Mouse (Mus musculus): ENCODE results near the gene Paqr6. TPM values are rescaled to one million over a fixed set of nuclear protein-coding genes. Genes with fewer than 3 reads are reported as not detected.

Gene Paqr6
- total RNA-seq, 2 experiments from 2014 or later = 14.8 to 16.5 TPM

- DNase-seq (ENCODE audit: low spot score in 2 of 2) = no peak
- no peak for TF ChIP-seq CTCF (conservative IDR thresholded peaks at IDR 0.05)
- peak overlapping the region; percentile 93 for H3K27ac ChIP-seq
- H3K4me3 ChIP-seq = peak overlapping the region; percentile 70
Observed at GRCm38 (mm10) chr3:88410645-88411031, 46.3 kb downstream of the Paqr6 start.

GRCm38 (mm10) chr3:88411681-88412080 lies 47.3 kb downstream of the Paqr6 start:
- TF ChIP-seq CTCF (conservative IDR thresholded peaks at IDR 0.05) = no peak
- no peak overlapping the region for H3K4me3 ChIP-seq
- no peak for DNase-seq (ENCODE audit: low spot score in 2 of 2)
- H3K27ac ChIP-seq = no peak overlapping the region

- no peak overlapping the region for H3K27ac ChIP-seq
Observed at GRCm38 (mm10) chr3:88412636-88413035, 48.3 kb downstream of the Paqr6 start.

GRCm38 (mm10) chr3:88415668-88416067 lies 51.3 kb downstream of the Paqr6 start:
- TF ChIP-seq CTCF (conservative IDR thresholded peaks at IDR 0.05) = no peak
- Histone ChIP-seq H3K27ac (0 out of 2 replicates have a peak overlapping the region, but pooled peaks have one; percentile 10), H3K4me3 (no peak overlapping the region)
- DNase-seq (ENCODE audit: low spot score in 2 of 2) = no peak

More at GRCm38 (mm10) chr3:88412636-88413035, 48.3 kb downstream of the Paqr6 start:
- TF ChIP-seq CTCF (conservative IDR thresholded peaks at IDR 0.05) = no peak
- no peak for DNase-seq (ENCODE audit: low spot score in 2 of 2)
- H3K4me3 ChIP-seq = no peak overlapping the region

- H3K4me3 ChIP-seq = no peak overlapping the region
- no peak for TF ChIP-seq CTCF (conservative IDR thresholded peaks at IDR 0.05)
- H3K27ac ChIP-seq = no peak overlapping the region
- DNase-seq (ENCODE audit: low spot score in 2 of 2) = no peak
Observed at GRCm38 (mm10) chr3:88418016-88418415, 53.6 kb downstream of the Paqr6 start.

Other genes with a start within 250 kb of the Paqr6 start
- gene Mef2d, start 222.2 kb upstream of the Paqr6 start, total RNA-seq (2021) = 100 to 1,000 TPM; 206 to 210 TPM
- not detected for gene Rhbg, start 109.9 kb upstream of the Paqr6 start, total RNA-seq (2021)
- gene Gm38392, start 77.4 kb upstream of the Paqr6 start, total RNA-seq (2021) = under 1 TPM in 1 of 2 experiments, not detected in 1; 0.59 TPM
- 1 to 10 TPM; 3.0 to 5.2 TPM for gene Tsacc, start 67.6 kb upstream of the Paqr6 start, total RNA-seq (2021)
- gene Cct3, start 67.5 kb upstream of the Paqr6 start, total RNA-seq (2021) = 100 to 1,000 TPM; 171 to 193 TPM
- gene Glmp, start 39.6 kb upstream of the Paqr6 start, total RNA-seq (2021) = 10 to 100 TPM; 68.9 to 77.9 TPM
- 1 to 10 TPM in 1 of 2 experiments, under 1 TPM in 1; 0.64 to 1.1 TPM for gene Tmem79, start 28.4 kb upstream of the Paqr6 start, total RNA-seq (2021)
- gene Smg5, start 28.3 kb upstream of the Paqr6 start, total RNA-seq (2021) = 10 to 100 TPM; 72.7 to 82.2 TPM
- gene Bglap3, start 8.2 kb downstream of the Paqr6 start, total RNA-seq (2021) = under 1 TPM in 1 of 2 experiments, not detected in 1; 0.36 TPM
- gene Bglap2, start 14.1 kb downstream of the Paqr6 start, total RNA-seq (2021) = not detected
- under 1 TPM in 1 of 2 experiments, not detected in 1; 0.96 TPM for gene Bglap, start 19.9 kb downstream of the Paqr6 start, total RNA-seq (2021)
- gene Pmf1, start 45.7 kb downstream of the Paqr6 start, total RNA-seq (2021) = 1 to 10 TPM; 6.4 to 6.8 TPM
- gene Slc25a44, start 60.6 kb downstream of the Paqr6 start, total RNA-seq (2021) = 10 to 100 TPM; 69.5 to 71.8 TPM
- gene Sema4a, start 96.6 kb downstream of the Paqr6 start, total RNA-seq (2021) = 10 to 100 TPM; 37.0 to 42.9 TPM
- gene Lmna, start 145.4 kb downstream of the Paqr6 start, total RNA-seq (2021) = 10 to 100 TPM; 34.6 to 36.1 TPM
- 1 to 10 TPM; 2.8 to 3.7 TPM for gene Mex3a, start 167.8 kb downstream of the Paqr6 start, total RNA-seq (2021)
- not detected for gene Rab25, start 183.7 kb downstream of the Paqr6 start, total RNA-seq (2021)
- gene Lamtor2, start 188.5 kb downstream of the Paqr6 start, total RNA-seq (2021) = 100 to 1,000 TPM in 1 of 2 experiments, 10 to 100 TPM in 1; 96.0 to 106 TPM
- gene Ubqln4, start 189.2 kb downstream of the Paqr6 start, total RNA-seq (2021) = 100 to 1,000 TPM; 110 to 116 TPM
- gene Ssr2, start 211.3 kb downstream of the Paqr6 start, total RNA-seq (2021) = 10 to 100 TPM; 86.8 to 91.6 TPM
- 100 to 1,000 TPM; 268 to 283 TPM for gene Arhgef2, start 241.4 kb downstream of the Paqr6 start, total RNA-seq (2021)